Mouse (Mus musculus) C2C12 (cell line): ENCODE data around the gene Timmdc1.

ENCODE experiments used
- CTCF ChIP-seq: IDR thresholded peaks from one replicate; pipeline ENCODE4 v1.5.1; 2011; ENCODE audit not compliant: control insufficient read depth, insufficient read depth, insufficient read length
- FOSL1 ChIP-seq: IDR thresholded peaks from one replicate; pipeline ENCODE4 v1.8.0; 2011; ENCODE audit warnings: mild to moderate bottlenecking, low read length; ENCODE audit not compliant: poor library complexity, insufficient read depth, severe bottlenecking
- MAX ChIP-seq: IDR thresholded peaks from one replicate; pipeline ENCODE4 v1.6.1; 2011; ENCODE audit warnings: mild to moderate bottlenecking, control low read depth
- MYOD1 ChIP-seq: IDR thresholded peaks from one replicate; pipeline ENCODE4 v1.6.1; 2011; ENCODE audit warnings: low read depth; ENCODE audit not compliant: control insufficient read depth, insufficient read length
- MYOG ChIP-seq: IDR thresholded peaks from one replicate; pipeline ENCODE4 v1.6.1; 2011; ENCODE audit not compliant: control insufficient read depth, insufficient read length; ENCODE audit errors: extremely low read depth
- USF1 ChIP-seq: IDR thresholded peaks from one replicate; pipeline ENCODE4 v1.6.1; 2011; ENCODE audit warnings: low read depth, mild to moderate bottlenecking, control low read depth, moderate library complexity

DNA sequence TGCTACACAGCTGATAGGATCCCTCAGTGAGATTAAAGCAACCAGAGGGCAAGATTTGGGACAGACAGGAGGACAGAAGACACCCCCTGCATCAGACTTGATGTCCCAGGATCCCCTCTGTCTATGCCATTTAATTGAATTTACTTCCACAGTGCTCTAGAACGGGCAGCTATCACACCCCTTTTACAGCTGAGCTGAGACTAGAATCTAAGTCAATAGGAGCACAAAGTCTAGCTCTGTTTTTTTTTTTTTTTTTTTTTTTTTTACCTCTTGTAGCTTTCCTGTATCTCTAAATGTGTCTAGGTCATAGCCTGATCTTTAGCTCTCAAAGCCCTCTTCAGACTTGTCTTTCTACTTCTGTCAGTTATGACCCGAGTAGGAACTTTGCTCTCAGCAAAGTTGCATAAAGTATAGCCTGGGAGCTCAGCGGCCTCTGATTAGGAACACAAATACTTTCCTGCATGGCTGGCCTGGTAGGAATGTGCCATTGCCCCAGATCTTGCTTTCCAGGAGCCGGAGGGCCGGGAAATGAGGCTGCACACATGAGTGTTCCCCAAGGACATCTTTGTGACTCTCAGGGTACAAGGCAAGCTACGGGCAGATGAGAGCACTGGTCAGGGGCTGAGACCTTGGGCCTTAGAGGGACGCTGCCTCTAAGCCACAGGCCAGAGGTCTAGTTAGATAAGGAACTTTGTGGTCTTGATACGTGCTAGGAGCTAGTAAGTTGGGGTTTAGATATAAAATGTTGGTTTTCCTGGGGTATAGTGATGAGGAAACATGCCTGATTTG lies 54.4 kb downstream of the Timmdc1 start:
- TF ChIP-seq CTCF (no peak), MAX (no peak), MYOG (no peak), MYOD1 (no peak), FOSL1 (no peak), USF1 (no peak)
